Mouse (Mus musculus) hindbrain, embryonic 13.5 days (tissue): ENCODE results near the gene Ccdc24. TPM values are rescaled to one million over a fixed set of nuclear protein-coding genes. Genes with fewer than 3 reads are reported as not detected.

Source experiments
- ATAC-seq: fragments of 200-750 bp; cut with Nextera tagmentation; 2 replicates; pipeline ENCODE4 v1.8.0; 2017; ENCODE audit warnings: moderate TSS enrichment; ENCODE audit not compliant: low FRiP score
- H3K27ac ChIP-seq: fragments of 300-500 bp; sonication (generic); 2 replicates; pipeline ENCODE4 v1.5.1; 2015; ENCODE audit warnings: inconsistent platforms, mild to moderate bottlenecking, moderate library complexity
- H3K27me3 ChIP-seq: fragments of 300-500 bp; sonication (generic); 2 replicates; pipeline ENCODE4 v1.6.1; 2015; ENCODE audit warnings: mild to moderate bottlenecking, inconsistent platforms
- H3K36me3 ChIP-seq: fragments of 300-500 bp; sonication (generic); 2 replicates; pipeline ENCODE4 v1.6.1; 2015; ENCODE audit warnings: mild to moderate bottlenecking, inconsistent platforms
- H3K4me1 ChIP-seq: fragments of 300-500 bp; sonication (generic); replicated peaks from 2 replicates; pipeline ENCODE4 v1.6.1; 2015; ENCODE audit warnings: inconsistent platforms
- H3K4me2 ChIP-seq: fragments of 300-500 bp; sonication (generic); 2 replicates; pipeline ENCODE4 v1.6.1; 2015; ENCODE audit warnings: inconsistent platforms, mild to moderate bottlenecking, moderate library complexity
- H3K4me3 ChIP-seq: fragments of 300-500 bp; sonication (generic); 2 replicates; pipeline ENCODE4 v1.5.1; 2015; ENCODE audit warnings: mild to moderate bottlenecking, inconsistent platforms
- H3K9ac ChIP-seq: fragments of 300-500 bp; sonication (generic); 2 replicates; pipeline ENCODE4 v1.6.1; 2015; ENCODE audit warnings: mild to moderate bottlenecking, inconsistent platforms
- H3K9me3 ChIP-seq: fragments of 300-500 bp; sonication (generic); 2 replicates; pipeline ENCODE4 v1.6.1; 2016; ENCODE audit warnings: inconsistent platforms
- whole genome bisulfite sequencing: fragments of 180-500 bp; shearing (Covaris S2); methylation state at CpG from one replicate; pipeline ENCODE4 v1.1.7; 2015; 5-methylcytosine and 5-hydroxymethylcytosine counted together
- polyA plus RNA-seq: library from polyadenylated mRNA; unstranded; fragments of >200 nt; fragmentation: Nextera tagmentation; extraction: Ambion mirVana; gene quantifications from 2 replicates; pipeline ENCODE4 v1.2.1, GENCODE M21; 2015

The Ccdc24 gene
- polyA plus RNA-seq, 1 experiment from 2014 or later, result 2.8 TPM

- no peaks in the 10 kb centered on the region for H3K27me3 ChIP-seq
- H3K4me3 ChIP-seq, result no peak overlapping the region
- peaks cover 77% of the 10 kb centered on the region for H3K4me1 ChIP-seq
- peak overlapping the region; percentile 97 for H3K9ac ChIP-seq
- ATAC-seq, result no peak
- no peak overlapping the region for H3K27ac ChIP-seq
- H3K36me3 ChIP-seq, result peaks cover 21% of the 10 kb centered on the region
- WGBS, result 83% methylated on average over 13 of the region's 13 CpGs
- peak overlapping the region; percentile 100 for H3K4me2 ChIP-seq
- no peaks in the 10 kb centered on the region for H3K9me3 ChIP-seq
Observed at GRCm38 (mm10) chr4:117912131-117912561, 39.8 kb upstream of the Ccdc24 start.

GRCm38 (mm10) chr4:117908834-117909453 is 36.6 kb upstream of the Ccdc24 start:
- H3K36me3 ChIP-seq, result peaks cover 49% of the 10 kb centered on the region
- no peaks in the 10 kb centered on the region for H3K9me3 ChIP-seq
- H3K27ac ChIP-seq, result peak overlapping the region; percentile 90
- peak; percentile 82 for ATAC-seq
- H3K4me1 ChIP-seq, result peaks cover 72% of the 10 kb centered on the region
- 49% methylated on average over 8 of the region's 8 CpGs for WGBS
- no peaks in the 10 kb centered on the region for H3K27me3 ChIP-seq
- peak overlapping the region; percentile 32 for H3K4me3 ChIP-seq
- H3K9ac ChIP-seq, result peak overlapping the region; percentile 67
- peak overlapping the region; percentile 50 for H3K4me2 ChIP-seq

- no peaks in the 10 kb centered on the region for H3K27me3 ChIP-seq
- H3K4me3 ChIP-seq, result no peak overlapping the region
- H3K9ac ChIP-seq, result no peak overlapping the region
- no peak for ATAC-seq
- H3K9me3 ChIP-seq, result no peaks in the 10 kb centered on the region
- H3K4me1 ChIP-seq, result peaks cover 44% of the 10 kb centered on the region
- no peak overlapping the region for H3K4me2 ChIP-seq
- peaks cover 64% of the 10 kb centered on the region for H3K36me3 ChIP-seq
- H3K27ac ChIP-seq, result no peak overlapping the region
- 93% methylated on average over 3 of the region's 3 CpGs for WGBS
Observed at GRCm38 (mm10) chr4:117906196-117906595, 33.8 kb upstream of the Ccdc24 start.

GRCm38 (mm10) chr4:117904761-117905160 is 32.4 kb upstream of the Ccdc24 start:
- Histone ChIP-seq H3K4me2 (no peak overlapping the region), H3K27ac (no peak overlapping the region), H3K9me3 (no peaks in the 10 kb centered on the region), H3K36me3 (peaks cover 70% of the 10 kb centered on the region), H3K27me3 (no peaks in the 10 kb centered on the region), H3K4me1 (peaks cover 30% of the 10 kb centered on the region), H3K9ac (no peak overlapping the region), H3K4me3 (no peak overlapping the region)
- ATAC-seq, result no peak
- 95% methylated on average over 8 of the region's 8 CpGs for WGBS

GRCm38 (mm10) chr4:117904094-117904493 is 31.7 kb upstream of the Ccdc24 start:
- no peak for ATAC-seq
- Histone ChIP-seq H3K27me3 (no peaks in the 10 kb centered on the region), H3K4me2 (no peak overlapping the region), H3K9ac (no peak overlapping the region), H3K27ac (no peak overlapping the region), H3K36me3 (peaks cover 77% of the 10 kb centered on the region), H3K9me3 (no peaks in the 10 kb centered on the region), H3K4me3 (no peak overlapping the region), H3K4me1 (peaks cover 23% of the 10 kb centered on the region)
- WGBS, result 93% methylated on average over 10 of the region's 10 CpGs

- H3K36me3 ChIP-seq, result peaks cover 92% of the 10 kb centered on the region
- H3K9ac ChIP-seq, result no peak overlapping the region
- H3K4me3 ChIP-seq, result no peak overlapping the region
- no peaks in the 10 kb centered on the region for H3K4me1 ChIP-seq
- H3K27ac ChIP-seq, result no peak overlapping the region
- H3K27me3 ChIP-seq, result no peaks in the 10 kb centered on the region
- H3K4me2 ChIP-seq, result no peak overlapping the region
- no peaks in the 10 kb centered on the region for H3K9me3 ChIP-seq
- 92% methylated on average over 3 of the region's 3 CpGs for WGBS
- ATAC-seq, result no peak
Observed at GRCm38 (mm10) chr4:117898111-117898510, 25.8 kb upstream of the Ccdc24 start.

GRCm38 (mm10) chr4:117896031-117896430 is 23.7 kb upstream of the Ccdc24 start:
- WGBS, result 94% methylated on average over 6 of the region's 6 CpGs
- peaks cover 71% of the 10 kb centered on the region for H3K36me3 ChIP-seq
- H3K27ac ChIP-seq, result no peak overlapping the region
- H3K4me2 ChIP-seq, result no peak overlapping the region
- no peak for ATAC-seq
- no peaks in the 10 kb centered on the region for H3K27me3 ChIP-seq
- H3K9me3 ChIP-seq, result no peaks in the 10 kb centered on the region
- no peak overlapping the region for H3K9ac ChIP-seq
- H3K4me1 ChIP-seq, result peaks cover 5% of the 10 kb centered on the region
- H3K4me3 ChIP-seq, result no peak overlapping the region

- ATAC-seq, result no peak
- no peak overlapping the region for H3K9ac ChIP-seq
- H3K4me2 ChIP-seq, result no peak overlapping the region
- peaks cover 66% of the 10 kb centered on the region for H3K36me3 ChIP-seq
- H3K4me3 ChIP-seq, result no peak overlapping the region
- no peaks in the 10 kb centered on the region for H3K9me3 ChIP-seq
- 83% methylated on average over 7 of the region's 7 CpGs for WGBS
- no peaks in the 10 kb centered on the region for H3K27me3 ChIP-seq
- H3K27ac ChIP-seq, result no peak overlapping the region
- peaks cover 11% of the 10 kb centered on the region for H3K4me1 ChIP-seq
Observed at GRCm38 (mm10) chr4:117895339-117895738, 23.0 kb upstream of the Ccdc24 start.

GRCm38 (mm10) chr4:117894601-117895000 is 22.2 kb upstream of the Ccdc24 start:
- H3K4me2 ChIP-seq, result no peak overlapping the region
- H3K27me3 ChIP-seq, result no peaks in the 10 kb centered on the region
- H3K4me1 ChIP-seq, result peaks cover 12% of the 10 kb centered on the region
- no peak overlapping the region for H3K9ac ChIP-seq
- no peak for ATAC-seq
- H3K4me3 ChIP-seq, result no peak overlapping the region
- peaks cover 66% of the 10 kb centered on the region for H3K36me3 ChIP-seq
- no peaks in the 10 kb centered on the region for H3K9me3 ChIP-seq
- no peak overlapping the region for H3K27ac ChIP-seq
- WGBS, result 94% methylated on average over 8 of the region's 8 CpGs

- Histone ChIP-seq H3K4me3 (no peak overlapping the region), H3K9me3 (no peaks in the 10 kb centered on the region), H3K9ac (no peak overlapping the region), H3K27ac (no peak overlapping the region), H3K27me3 (no peaks in the 10 kb centered on the region), H3K4me2 (no peak overlapping the region), H3K36me3 (peaks cover 60% of the 10 kb centered on the region), H3K4me1 (peaks cover 12% of the 10 kb centered on the region)
- 27% methylated on average over 9 of the region's 9 CpGs for WGBS
- no peak for ATAC-seq
Observed at GRCm38 (mm10) chr4:117893376-117893775, 21.0 kb upstream of the Ccdc24 start.

GRCm38 (mm10) chr4:117891738-117892161 is 19.4 kb upstream of the Ccdc24 start, which contains the start of gene Dph2:
TSS of gene Dph2 (minus strand) at chr4:117892032.
- peaks cover 45% of the 10 kb centered on the region for H3K36me3 ChIP-seq
- no peaks in the 10 kb centered on the region for H3K27me3 ChIP-seq
- peak; percentile 83 for ATAC-seq
- H3K9ac ChIP-seq, result peak within 1 kb of the TSS; percentile 71
- peak within 1 kb of the TSS; percentile 92 for H3K4me2 ChIP-seq
- peak within 1 kb of the TSS; percentile 73 for H3K4me3 ChIP-seq
- no peaks in the 10 kb centered on the region for H3K9me3 ChIP-seq
- no peak within 1 kb of the TSS for H3K27ac ChIP-seq
- under 1% methylated on average over 21 of the region's 21 CpGs for WGBS
- H3K4me1 ChIP-seq, result peaks cover 18% of the 10 kb centered on the region

- no peak overlapping the region for H3K27ac ChIP-seq
- no peaks in the 10 kb centered on the region for H3K27me3 ChIP-seq
- ATAC-seq, result no peak
- WGBS, result 60% methylated on average over 8 of the region's 8 CpGs
- no peaks in the 10 kb centered on the region for H3K9me3 ChIP-seq
- H3K4me1 ChIP-seq, result peaks cover 28% of the 10 kb centered on the region
- H3K4me3 ChIP-seq, result peak overlapping the region; percentile 73
- H3K4me2 ChIP-seq, result peak overlapping the region; percentile 92
- H3K9ac ChIP-seq, result no peak overlapping the region
- peaks cover 39% of the 10 kb centered on the region for H3K36me3 ChIP-seq
Observed at GRCm38 (mm10) chr4:117890750-117891149, 18.4 kb upstream of the Ccdc24 start.

- Histone ChIP-seq H3K9ac (no peak overlapping the region), H3K36me3 (peaks cover 39% of the 10 kb centered on the region), H3K4me2 (no peak overlapping the region), H3K4me1 (peaks cover 33% of the 10 kb centered on the region), H3K27me3 (no peaks in the 10 kb centered on the region), H3K9me3 (no peaks in the 10 kb centered on the region), H3K4me3 (0 out of 2 replicates have a peak overlapping the region, but pooled peaks have one; percentile 73), H3K27ac (no peak overlapping the region)
- WGBS, result 94% methylated on average over 14 of the region's 14 CpGs
- ATAC-seq, result no peak
Observed at GRCm38 (mm10) chr4:117890031-117890430, 17.7 kb upstream of the Ccdc24 start.
